Mouse (Mus musculus) midbrain, embryonic 15.5 days (tissue): ENCODE data around the gene Csnk2a2. TPM values are rescaled to one million over a fixed set of nuclear protein-coding genes. Genes with fewer than 3 reads are reported as not detected.

ENCODE experiments used
- ATAC-seq: fragments of 200-750 bp; cut with Nextera tagmentation; replicated peaks from 2 replicates; pipeline ENCODE4 v1.8.0; 2017; ENCODE audit warnings: moderate TSS enrichment
- H3K27ac ChIP-seq: fragments of 300-500 bp; sonication (generic); 2 replicates; pipeline ENCODE4 v1.5.1; 2015; ENCODE audit warnings: mild to moderate bottlenecking, inconsistent platforms
- H3K27me3 ChIP-seq: fragments of 300-500 bp; sonication (generic); replicated peaks from 2 replicates; pipeline ENCODE4 v1.6.1; 2015; ENCODE audit warnings: inconsistent platforms
- H3K36me3 ChIP-seq: fragments of 300-500 bp; sonication (generic); replicated peaks from 2 replicates; pipeline ENCODE4 v1.6.1; 2015; ENCODE audit warnings: inconsistent platforms
- H3K4me1 ChIP-seq: fragments of 300-500 bp; sonication (generic); 2 replicates; pipeline ENCODE4 v1.6.1; 2015; ENCODE audit warnings: inconsistent platforms
- H3K4me2 ChIP-seq: fragments of 300-500 bp; sonication (generic); 2 replicates; pipeline ENCODE4 v1.6.1; 2015; ENCODE audit warnings: inconsistent platforms, mild to moderate bottlenecking, moderate library complexity
- H3K4me3 ChIP-seq: fragments of 300-500 bp; sonication (generic); 2 replicates; pipeline ENCODE4 v1.5.1; 2015; ENCODE audit warnings: mild to moderate bottlenecking, inconsistent platforms
- H3K9ac ChIP-seq: fragments of 300-500 bp; sonication (generic); 2 replicates; pipeline ENCODE4 v1.6.1; 2015; ENCODE audit warnings: mild to moderate bottlenecking, inconsistent platforms
- H3K9me3 ChIP-seq: fragments of 300-500 bp; sonication (generic); 2 replicates; pipeline ENCODE4 v1.6.1; 2016; ENCODE audit warnings: inconsistent platforms
- WGBS: fragments of 180-500 bp; shearing (Covaris S2); methylation state at CpG from one replicate; pipeline ENCODE4 v1.1.7; 2015; ENCODE audit warnings: mixed read lengths; 5-methylcytosine and 5-hydroxymethylcytosine counted together
- polyA plus RNA-seq: library from polyadenylated mRNA; unstranded; fragments of >200 nt; fragmentation: Nextera tagmentation; extraction: Ambion mirVana; gene quantifications from 2 replicates; pipeline ENCODE4 v1.2.1, GENCODE M21; 2015

The Csnk2a2 gene
- polyA plus RNA-seq, 1 experiment from 2014 or later: 9.8 TPM

- Histone ChIP-seq H3K9ac (no peak overlapping the region), H3K4me1 (no peaks in the 10 kb centered on the region), H3K9me3 (no peaks in the 10 kb centered on the region), H3K4me2 (no peak overlapping the region), H3K27me3 (no peaks in the 10 kb centered on the region), H3K4me3 (no peak overlapping the region), H3K36me3 (peaks cover 52% of the 10 kb centered on the region), H3K27ac (no peak overlapping the region)
- WGBS: 65% methylated on average over 8 of the region's 8 CpGs
- no peak for ATAC-seq
Measured at GRCm38 (mm10) chr8:95452518-95452917, 37.3 kb downstream of the Csnk2a2 start.

GRCm38 (mm10) chr8:95450271-95450670, 39.6 kb downstream of the Csnk2a2 start:
- Histone ChIP-seq H3K27ac (no peak overlapping the region), H3K4me2 (no peak overlapping the region), H3K4me1 (no peaks in the 10 kb centered on the region), H3K36me3 (peaks cover 38% of the 10 kb centered on the region), H3K9ac (no peak overlapping the region), H3K27me3 (no peaks in the 10 kb centered on the region), H3K9me3 (no peaks in the 10 kb centered on the region), H3K4me3 (no peak overlapping the region)
- WGBS: 97% methylated on average over 5 of the region's 5 CpGs
- no peak for ATAC-seq

DNA sequence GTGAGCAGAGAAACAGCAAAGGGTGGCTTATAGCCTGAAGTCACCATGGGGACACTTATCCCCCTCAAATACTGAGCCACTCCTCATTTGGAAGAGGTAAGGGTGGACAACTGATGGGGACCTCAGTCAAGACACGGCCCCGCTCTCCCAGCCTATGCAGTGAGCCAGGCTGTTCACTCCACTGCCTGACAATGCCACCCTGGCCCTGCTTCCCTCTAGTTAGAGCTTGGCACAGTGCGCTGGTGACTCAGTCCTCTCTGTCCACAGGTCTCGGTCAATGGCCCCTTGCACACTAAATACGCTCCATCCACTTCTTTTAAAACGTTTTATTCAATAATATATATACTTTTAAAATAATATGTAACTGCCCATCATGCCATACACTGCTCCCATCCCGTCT, 42.2 kb downstream of the Csnk2a2 start:
- H3K9me3 ChIP-seq: no peaks in the 10 kb centered on the region
- H3K4me2 ChIP-seq: no peak overlapping the region
- H3K27ac ChIP-seq: no peak overlapping the region
- no peak overlapping the region for H3K4me3 ChIP-seq
- 93% methylated on average over 7 of the region's 7 CpGs for WGBS
- no peak for ATAC-seq
- H3K27me3 ChIP-seq: no peaks in the 10 kb centered on the region
- H3K9ac ChIP-seq: no peak overlapping the region
- no peaks in the 10 kb centered on the region for H3K4me1 ChIP-seq
- peaks cover 19% of the 10 kb centered on the region for H3K36me3 ChIP-seq

DNA sequence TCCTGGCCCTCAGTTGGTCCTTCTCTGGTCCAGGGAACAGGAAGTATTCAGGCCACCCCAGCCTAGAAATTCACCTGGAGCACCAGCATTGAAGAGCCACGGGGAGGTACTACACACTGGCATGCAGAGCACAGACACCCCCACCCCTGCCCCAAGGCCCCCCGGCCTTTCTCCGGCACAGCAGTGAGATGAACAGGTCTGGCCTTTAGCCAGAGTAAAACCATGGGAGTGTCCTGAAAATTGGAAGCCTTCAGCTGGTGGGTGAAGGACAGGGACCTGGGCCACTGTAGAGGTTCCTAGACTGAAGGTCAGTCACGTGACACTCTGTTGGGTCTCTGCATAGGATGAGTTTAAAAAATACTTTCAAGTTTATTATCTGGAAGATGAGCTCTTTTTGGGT, 44.8 kb downstream of the Csnk2a2 start:
- no peak for ATAC-seq
- 88% methylated on average over 4 of the region's 4 CpGs for WGBS
- Histone ChIP-seq H3K27ac (no peak overlapping the region), H3K4me3 (no peak overlapping the region), H3K4me2 (no peak overlapping the region), H3K4me1 (no peaks in the 10 kb centered on the region), H3K9me3 (no peaks in the 10 kb centered on the region), H3K36me3 (peaks cover 9% of the 10 kb centered on the region; the same call in 1 of the 2 replicates), H3K9ac (no peak overlapping the region), H3K27me3 (no peaks in the 10 kb centered on the region)

GRCm38 (mm10) chr8:95441491-95442039, 48.3 kb downstream of the Csnk2a2 start:
- no peak overlapping the region for H3K4me3 ChIP-seq
- ATAC-seq: no peak
- H3K4me2 ChIP-seq: no peak overlapping the region
- H3K9ac ChIP-seq: no peak overlapping the region
- 57% methylated on average over 5 of the region's 5 CpGs for WGBS
- H3K36me3 ChIP-seq: no peaks in the 10 kb centered on the region
- H3K27me3 ChIP-seq: no peaks in the 10 kb centered on the region
- no peaks in the 10 kb centered on the region for H3K4me1 ChIP-seq
- no peaks in the 10 kb centered on the region for H3K9me3 ChIP-seq
- no peak overlapping the region for H3K27ac ChIP-seq

GRCm38 (mm10) chr8:95440168-95440709, 49.6 kb downstream of the Csnk2a2 start:
- ATAC-seq: no peak
- H3K4me1 ChIP-seq: no peaks in the 10 kb centered on the region
- H3K4me2 ChIP-seq: no peak overlapping the region
- no peaks in the 10 kb centered on the region for H3K36me3 ChIP-seq
- no peak overlapping the region for H3K27ac ChIP-seq
- no peak overlapping the region for H3K9ac ChIP-seq
- no peaks in the 10 kb centered on the region for H3K9me3 ChIP-seq
- 92% methylated on average over 5 of the region's 5 CpGs for WGBS
- H3K27me3 ChIP-seq: no peaks in the 10 kb centered on the region
- no peak overlapping the region for H3K4me3 ChIP-seq

DNA sequence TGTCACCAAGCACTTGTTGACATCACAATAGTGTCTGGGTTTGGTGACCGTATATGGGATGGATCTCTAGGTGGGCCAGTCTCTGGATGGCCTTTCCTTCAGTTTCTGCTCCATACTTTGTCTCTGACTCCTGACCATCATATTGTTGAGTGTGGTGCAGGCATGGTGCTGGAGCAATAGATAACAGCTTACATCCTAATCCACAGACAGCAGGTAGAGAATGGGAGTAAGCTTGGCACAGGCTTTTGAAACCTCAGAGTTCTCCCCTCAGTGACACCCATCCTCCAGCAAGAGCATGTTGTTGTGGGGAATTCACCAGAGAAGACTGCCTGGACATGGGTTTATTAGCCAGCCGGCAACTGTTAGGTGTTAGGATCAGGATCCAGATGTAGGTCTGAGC, 50.4 kb downstream of the Csnk2a2 start:
- no peaks in the 10 kb centered on the region for H3K4me1 ChIP-seq
- no peak for ATAC-seq
- H3K9ac ChIP-seq: no peak overlapping the region
- H3K27me3 ChIP-seq: no peaks in the 10 kb centered on the region
- H3K36me3 ChIP-seq: no peaks in the 10 kb centered on the region
- H3K27ac ChIP-seq: no peak overlapping the region
- no peaks in the 10 kb centered on the region for H3K9me3 ChIP-seq
- H3K4me3 ChIP-seq: no peak overlapping the region
- WGBS: 91% methylated on average over 2 of the region's 2 CpGs
- H3K4me2 ChIP-seq: no peak overlapping the region

DNA sequence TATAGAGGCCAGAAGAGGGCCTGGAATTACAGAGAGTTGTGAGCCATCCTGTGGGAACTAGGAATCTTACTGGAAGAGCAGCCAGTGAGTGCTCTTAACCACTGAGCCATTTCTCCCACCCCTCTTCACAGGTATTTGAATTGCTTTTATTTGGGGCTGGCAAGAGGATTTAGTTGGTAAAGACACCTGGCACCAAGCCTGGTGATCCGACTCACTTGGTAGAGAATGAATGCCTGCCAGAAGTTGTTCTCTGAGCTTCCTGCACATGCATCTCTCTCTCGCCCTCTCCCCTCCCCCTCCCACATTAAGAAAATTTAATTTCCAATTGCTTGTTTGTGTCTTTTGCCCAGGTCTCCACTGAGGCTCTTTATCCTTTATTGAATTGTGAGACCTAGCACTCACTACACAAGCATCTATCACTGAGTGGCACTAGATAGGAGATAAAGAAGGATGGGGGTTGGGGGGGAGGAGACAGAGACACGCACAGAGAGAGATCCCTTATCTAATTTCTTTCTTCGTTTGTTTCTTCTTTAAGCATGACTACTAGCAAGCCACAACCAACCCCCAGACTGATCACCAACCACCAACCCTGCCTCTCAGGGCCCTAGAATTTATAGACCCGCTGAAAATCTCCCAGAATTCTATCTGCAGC, 52.4 kb downstream of the Csnk2a2 start:
- Histone ChIP-seq H3K27me3 (no peaks in the 10 kb centered on the region), H3K4me2 (no peak overlapping the region), H3K36me3 (no peaks in the 10 kb centered on the region), H3K9ac (no peak overlapping the region), H3K9me3 (no peaks in the 10 kb centered on the region), H3K27ac (no peak overlapping the region), H3K4me1 (peaks cover 16% of the 10 kb centered on the region), H3K4me3 (no peak overlapping the region)
- ATAC-seq: no peak
- 59% methylated on average over 5 of the region's 5 CpGs for WGBS

DNA sequence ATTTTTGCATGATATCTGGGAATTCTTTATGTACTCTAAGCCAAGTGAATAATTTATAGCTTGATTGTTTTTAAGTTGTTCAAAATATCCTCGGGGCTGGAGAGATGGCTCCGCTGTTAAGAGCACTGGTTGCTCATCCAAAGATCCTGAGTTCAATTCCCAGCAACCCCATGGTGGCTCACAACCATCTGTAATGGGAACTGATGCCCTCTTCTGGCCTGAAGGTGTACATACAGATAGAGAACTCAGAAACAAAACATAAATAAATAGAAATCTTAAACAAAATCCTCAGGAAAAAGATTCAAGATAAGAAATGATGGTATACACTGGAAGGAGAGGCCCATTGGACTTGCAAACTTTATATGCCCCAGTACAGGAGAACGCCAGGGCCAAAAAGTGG, 53.9 kb downstream of the Csnk2a2 start:
- H3K9ac ChIP-seq: no peak overlapping the region
- no peak overlapping the region for H3K4me2 ChIP-seq
- no peak overlapping the region for H3K4me3 ChIP-seq
- H3K4me1 ChIP-seq: peaks cover 30% of the 10 kb centered on the region
- no peak overlapping the region for H3K27ac ChIP-seq
- H3K27me3 ChIP-seq: no peaks in the 10 kb centered on the region
- H3K9me3 ChIP-seq: no peaks in the 10 kb centered on the region
- H3K36me3 ChIP-seq: no peaks in the 10 kb centered on the region
- 98% methylated on average over 3 of the region's 3 CpGs for WGBS
- ATAC-seq: no peak

DNA sequence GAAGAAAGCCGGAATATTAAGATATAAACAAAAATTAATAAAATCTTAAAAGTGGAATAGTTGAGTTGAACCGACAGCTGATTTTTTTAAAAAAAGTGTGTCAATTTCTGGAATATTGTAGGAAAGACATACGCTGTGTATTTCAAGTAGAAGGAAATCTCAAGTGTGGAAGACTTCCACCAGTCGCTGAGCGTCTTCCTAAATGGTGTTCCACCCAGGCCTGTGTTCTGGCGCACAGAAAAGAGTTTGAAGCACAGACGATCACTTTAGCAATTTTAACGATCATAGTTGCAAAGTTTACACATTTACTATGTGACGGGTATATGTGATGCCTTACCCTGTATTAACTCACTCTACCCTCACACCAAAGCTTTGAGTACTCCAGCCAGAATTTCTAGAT, 54.4 kb downstream of the Csnk2a2 start:
- H3K27me3 ChIP-seq: no peaks in the 10 kb centered on the region
- H3K36me3 ChIP-seq: no peaks in the 10 kb centered on the region
- no peak overlapping the region for H3K9ac ChIP-seq
- H3K4me3 ChIP-seq: peak overlapping the region; percentile 72; the same call in 1 of the 2 replicates
- H3K4me1 ChIP-seq: peaks cover 34% of the 10 kb centered on the region
- H3K4me2 ChIP-seq: peak overlapping the region; percentile 49
- no peaks in the 10 kb centered on the region for H3K9me3 ChIP-seq
- WGBS: 92% methylated on average over 9 of the region's 9 CpGs
- no peak for ATAC-seq
- H3K27ac ChIP-seq: 0 out of 2 replicates have a peak overlapping the region, but pooled peaks have one; percentile 90

- Histone ChIP-seq H3K36me3 (no peaks in the 10 kb centered on the region), H3K4me2 (peak within 1 kb of the TSS; percentile 64), H3K9ac (peak within 1 kb of the TSS; percentile 80), H3K9me3 (no peaks in the 10 kb centered on the region), H3K4me1 (peaks cover 40% of the 10 kb centered on the region), H3K4me3 (peak within 1 kb of the TSS; percentile 72), H3K27me3 (no peaks in the 10 kb centered on the region), H3K27ac (peak within 1 kb of the TSS; percentile 90)
- under 1% methylated on average over 50 of the region's 51 CpGs for WGBS
- ATAC-seq: peak; percentile 96
Measured at GRCm38 (mm10) chr8:95434686-95435439, 55.0 kb downstream of the Csnk2a2 start, which contains the start of gene Cfap20. Gene Cfap20, minus strand, starts transcription at chr8:95434869.

GRCm38 (mm10) chr8:95434233-95434632, 55.6 kb downstream of the Csnk2a2 start:
- Histone ChIP-seq H3K9me3 (no peaks in the 10 kb centered on the region), H3K4me1 (peaks cover 47% of the 10 kb centered on the region), H3K27ac (peak overlapping the region; percentile 90), H3K27me3 (no peaks in the 10 kb centered on the region), H3K36me3 (no peaks in the 10 kb centered on the region), H3K4me3 (peak overlapping the region; percentile 72), H3K9ac (peak overlapping the region; percentile 80), H3K4me2 (peak overlapping the region; percentile 64)
- peak; percentile 65 for ATAC-seq
- WGBS: 0% methylated on average over 24 of the region's 25 CpGs
